Mouse (Mus musculus): ENCODE measurements around the gene Gdf11. TPM values are rescaled to one million over a fixed set of nuclear protein-coding genes. Genes with fewer than 3 reads are reported as not detected.

Gdf11 gene
- polyA plus RNA-seq, 1 experiment from 2014 or later: 0.23 TPM

DNA sequence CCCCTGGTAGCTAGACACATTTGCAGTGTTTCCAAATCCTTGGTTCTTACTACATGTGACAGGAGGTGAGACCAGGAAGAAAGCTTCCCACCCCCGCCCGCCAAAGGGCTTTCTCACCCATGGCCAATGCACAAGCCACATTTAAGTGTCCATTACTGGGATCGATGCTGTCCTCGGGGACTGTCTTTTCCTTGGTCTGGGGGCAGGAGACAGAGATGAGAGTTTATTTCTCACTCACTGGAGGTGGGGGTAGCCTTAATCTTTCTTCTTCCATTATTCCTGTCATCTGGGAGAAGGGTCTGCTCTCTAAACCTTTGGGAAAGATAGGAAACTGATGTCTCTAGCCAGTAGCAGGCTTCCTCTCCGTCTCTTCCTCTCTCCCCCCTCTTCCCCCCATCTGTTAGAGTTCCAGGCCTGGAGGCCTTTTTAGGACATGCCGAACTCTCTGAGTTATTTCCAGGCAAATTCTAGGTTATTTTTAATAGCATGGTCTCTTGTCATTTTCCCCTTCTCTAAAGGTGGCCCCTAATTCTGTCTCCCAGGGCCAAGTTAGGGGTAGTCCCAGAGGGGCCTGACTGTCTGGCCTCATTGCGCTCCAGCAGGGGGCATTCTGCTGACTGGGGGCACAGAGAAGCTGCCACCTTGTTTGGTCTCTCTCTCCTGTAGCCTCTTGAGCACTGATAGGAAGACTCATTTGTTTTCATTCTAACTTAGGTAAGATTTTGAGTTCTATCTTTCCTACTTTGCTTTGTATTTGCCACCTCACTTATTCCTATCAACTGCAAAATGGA, 43.7 kb upstream of the Gdf11 start:
- 61% methylated on average over 7 of the region's 7 CpGs for WGBS (ENCODE audit: insufficient replicate concordance)
- DNase-seq (no peak), ATAC-seq (no peak)
- H3K36me3 ChIP-seq (replicated peaks; ENCODE audit: insufficient read depth, low read length): no peaks in the 10 kb centered on the region
- H3K4me1 ChIP-seq (ENCODE audit: insufficient read depth): 0 out of 2 replicates have a peak, but pooled peaks cover 4% of the 10 kb centered on the region
- no peak overlapping the region for H3K27ac ChIP-seq (ENCODE audit: low read depth)
- H3K4me3 ChIP-seq (ENCODE audit: low read depth, low read length): no peak overlapping the region
- H3K27me3 ChIP-seq (ENCODE audit: insufficient read depth, low read length): peaks cover 50% of the 10 kb centered on the region
- no peak overlapping the region for H3K4me2 ChIP-seq (ENCODE audit: low read depth, low read length)
- H3K9me3 ChIP-seq (ENCODE audit: low read length): no peaks in the 10 kb centered on the region
- TF ChIP-seq EP300 (IDR thresholded peaks at IDR 0.05; ENCODE audit: low read depth): no peak
- no peak for TF ChIP-seq CTCF (IDR thresholded peaks at IDR 0.05; ENCODE audit: low read depth)
- no peak overlapping the region for H3K9ac ChIP-seq (replicated peaks)

DNA sequence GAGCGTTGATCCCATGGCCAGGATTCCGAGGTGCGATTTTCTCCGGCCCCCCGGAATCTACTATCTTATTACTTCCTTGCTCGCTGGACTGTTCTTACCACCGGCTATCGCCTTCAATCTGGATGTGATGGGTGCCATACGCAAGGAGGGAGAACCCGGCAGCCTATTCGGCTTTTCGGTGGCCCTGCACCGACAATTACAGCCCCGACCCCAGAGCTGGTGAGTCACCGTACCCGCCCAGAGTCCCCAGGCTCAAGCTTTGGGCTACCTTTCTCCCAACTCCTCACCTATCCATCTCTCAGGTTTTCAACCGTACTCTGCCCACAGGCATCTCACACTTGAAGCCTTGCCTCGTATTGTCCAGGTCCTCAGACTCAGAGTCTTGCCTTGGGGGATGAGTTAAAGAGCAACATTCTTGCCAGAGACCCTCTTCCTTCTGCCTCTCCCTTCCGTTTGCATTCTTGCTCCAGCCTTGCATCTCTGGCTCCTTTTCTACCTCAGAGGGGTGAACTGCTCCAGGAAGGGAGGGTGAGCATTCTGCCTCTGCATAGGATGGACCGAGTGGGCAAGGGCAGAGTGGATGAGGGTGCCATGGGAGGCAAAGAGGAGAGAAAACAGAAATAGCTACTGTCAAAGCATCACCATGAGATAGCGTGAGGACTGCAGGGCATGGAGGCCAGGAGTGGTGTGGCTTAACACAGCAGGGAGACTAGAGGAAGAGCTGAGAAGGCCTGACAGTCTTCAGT, 42.6 kb upstream of the Gdf11 start:
- DNase-seq: no peak
- Histone ChIP-seq H3K36me3 (replicated peaks; ENCODE audit: insufficient read depth, low read length) (no peaks in the 10 kb centered on the region), H3K9ac (replicated peaks) (0 out of 2 replicates have a peak overlapping the region, but pooled peaks have one; percentile 11), H3K9me3 (ENCODE audit: low read length) (no peaks in the 10 kb centered on the region), H3K4me3 (ENCODE audit: low read depth, low read length) (peak overlapping the region; percentile 37), H3K4me2 (ENCODE audit: low read depth, low read length) (peak overlapping the region; percentile 60), H3K4me1 (ENCODE audit: insufficient read depth) (0 out of 2 replicates have a peak, but pooled peaks cover 4% of the 10 kb centered on the region), H3K27ac (ENCODE audit: low read depth) (no peak overlapping the region), H3K27me3 (ENCODE audit: insufficient read depth, low read length) (peaks cover 55% of the 10 kb centered on the region)
- 5% methylated on average over 21 of the region's 21 CpGs for WGBS (ENCODE audit: insufficient replicate concordance)
- no peak for ATAC-seq
- no peak for TF ChIP-seq CTCF (IDR thresholded peaks at IDR 0.05; ENCODE audit: low read depth)
- TF ChIP-seq EP300 (IDR thresholded peaks at IDR 0.05; ENCODE audit: low read depth): no peak

DNA sequence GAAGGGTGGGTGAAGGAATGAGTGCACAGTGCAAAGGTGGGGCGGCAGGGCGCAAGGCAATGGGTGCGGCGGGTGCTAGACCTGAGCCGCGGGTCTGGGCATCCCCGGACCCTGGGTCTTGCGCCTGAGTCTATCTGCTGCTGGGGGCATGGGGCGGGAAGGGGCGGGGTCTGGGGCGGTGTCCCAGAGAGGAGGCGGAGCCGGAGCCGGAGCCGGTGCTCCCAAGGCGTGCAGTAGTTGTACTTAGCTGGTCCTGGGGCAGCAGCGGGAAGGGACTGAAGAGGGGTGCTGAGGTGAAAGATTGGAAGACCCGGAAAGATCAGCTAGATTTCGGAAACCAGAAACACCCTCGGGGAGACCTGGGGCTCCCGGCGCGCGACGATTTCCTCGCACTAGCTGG, 42.1 kb upstream of the Gdf11 start, which contains the start of gene Itga7:
Gene Itga7, plus strand, starts transcription at position 245 of the 400 bp plus-strand sequence.
- no peaks in the 10 kb centered on the region for H3K36me3 ChIP-seq (replicated peaks; ENCODE audit: insufficient read depth, low read length)
- H3K4me2 ChIP-seq (ENCODE audit: low read depth, low read length): peak within 1 kb of the TSS; percentile 60
- peaks cover 58% of the 10 kb centered on the region for H3K27me3 ChIP-seq (ENCODE audit: insufficient read depth, low read length)
- H3K9ac ChIP-seq (replicated peaks): 0 out of 2 replicates have a peak within 1 kb of the TSS, but pooled peaks have one; percentile 11
- H3K27ac ChIP-seq (ENCODE audit: low read depth): no peak within 1 kb of the TSS
- TF ChIP-seq CTCF (IDR thresholded peaks at IDR 0.05; ENCODE audit: low read depth) (no peak), EP300 (IDR thresholded peaks at IDR 0.05; ENCODE audit: low read depth) (no peak)
- no peaks in the 10 kb centered on the region for H3K9me3 ChIP-seq (ENCODE audit: low read length)
- WGBS (ENCODE audit: insufficient replicate concordance): under 1% methylated on average over 26 of the region's 26 CpGs
- H3K4me3 ChIP-seq (ENCODE audit: low read depth, low read length): peak within 1 kb of the TSS; percentile 37
- 0 out of 2 replicates have a peak, but pooled peaks cover 4% of the 10 kb centered on the region for H3K4me1 ChIP-seq (ENCODE audit: insufficient read depth)
- ATAC-seq: no peak
- DNase-seq: peak; percentile 52

DNA sequence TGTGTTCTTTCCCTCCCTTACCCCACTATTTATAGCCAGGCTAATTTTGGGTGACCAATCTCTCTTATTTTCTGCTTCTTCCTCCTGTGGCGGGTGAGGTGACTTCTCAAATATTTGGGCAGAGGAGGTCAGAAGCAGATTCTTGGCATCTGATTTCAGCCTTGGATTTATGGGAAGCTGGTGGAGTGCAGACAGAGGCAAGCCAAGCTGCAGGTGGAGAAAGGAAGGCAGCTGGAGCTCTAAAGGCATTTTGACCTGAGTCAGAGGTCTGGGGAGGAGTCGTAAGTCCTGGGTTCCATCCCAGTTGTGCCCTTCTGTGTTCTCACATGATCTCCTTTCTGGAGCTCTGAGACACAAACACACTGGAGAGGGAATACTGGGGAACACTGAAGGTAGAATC, 39.9 kb upstream of the Gdf11 start:
- Histone ChIP-seq H3K9me3 (ENCODE audit: low read length) (no peaks in the 10 kb centered on the region), H3K4me1 (ENCODE audit: insufficient read depth) (0 out of 2 replicates have a peak, but pooled peaks cover 4% of the 10 kb centered on the region), H3K27ac (ENCODE audit: low read depth) (no peak overlapping the region), H3K9ac (replicated peaks) (no peak overlapping the region), H3K4me3 (ENCODE audit: low read depth, low read length) (no peak overlapping the region), H3K36me3 (replicated peaks; ENCODE audit: insufficient read depth, low read length) (no peaks in the 10 kb centered on the region), H3K4me2 (ENCODE audit: low read depth, low read length) (no peak overlapping the region), H3K27me3 (ENCODE audit: insufficient read depth, low read length) (peaks cover 53% of the 10 kb centered on the region)
- WGBS (ENCODE audit: insufficient replicate concordance): 39% methylated on average over 2 of the region's 2 CpGs
- ATAC-seq (no peak), DNase-seq (no peak)
- TF ChIP-seq CTCF (IDR thresholded peaks at IDR 0.05; ENCODE audit: low read depth) (no peak), EP300 (IDR thresholded peaks at IDR 0.05; ENCODE audit: low read depth) (no peak)

DNA sequence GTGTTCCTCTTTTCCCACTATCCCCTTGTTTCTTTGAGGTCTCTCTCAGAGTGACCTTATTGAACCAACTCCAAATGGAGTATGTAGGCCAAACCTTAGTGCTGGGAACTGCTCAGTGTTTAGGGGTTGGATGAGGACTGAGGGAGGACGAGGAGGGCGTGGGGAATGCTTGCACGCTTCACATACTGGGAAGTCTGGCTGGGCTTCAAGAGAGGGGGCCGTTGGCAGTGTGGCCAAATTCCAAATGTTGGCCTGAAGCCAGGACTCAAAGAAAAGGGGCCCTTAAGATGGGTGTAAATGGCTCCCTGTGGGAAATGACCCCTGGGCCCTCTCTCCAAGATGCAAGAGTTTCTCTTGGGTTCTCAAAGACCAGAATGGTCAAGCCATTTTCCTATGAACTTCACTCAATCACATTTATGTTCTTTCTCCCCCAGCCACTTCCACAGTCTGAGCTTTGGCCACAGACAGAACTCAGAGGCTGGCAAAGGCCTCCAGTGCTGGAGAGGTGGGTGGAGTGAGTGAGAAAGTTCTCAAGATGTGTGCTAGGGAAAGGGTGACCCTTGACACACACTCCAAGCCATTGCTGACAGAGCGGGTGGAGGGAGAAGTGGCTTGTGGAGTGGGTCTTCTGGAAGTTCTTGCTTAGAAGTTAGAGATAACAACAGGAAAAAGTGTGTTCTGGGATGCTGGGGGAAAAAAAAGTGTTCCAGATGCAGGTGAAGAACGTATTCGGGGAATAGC, 38.3 kb upstream of the Gdf11 start:
- WGBS (ENCODE audit: insufficient replicate concordance): 63% methylated on average over 7 of the region's 7 CpGs
- TF ChIP-seq EP300 (IDR thresholded peaks at IDR 0.05; ENCODE audit: low read depth) (no peak), CTCF (IDR thresholded peaks at IDR 0.05; ENCODE audit: low read depth) (no peak)
- H3K27ac ChIP-seq (ENCODE audit: low read depth): no peak overlapping the region
- no peak overlapping the region for H3K9ac ChIP-seq (replicated peaks)
- peaks cover 45% of the 10 kb centered on the region for H3K27me3 ChIP-seq (ENCODE audit: insufficient read depth, low read length)
- no peaks in the 10 kb centered on the region for H3K36me3 ChIP-seq (replicated peaks; ENCODE audit: insufficient read depth, low read length)
- no peak overlapping the region for H3K4me3 ChIP-seq (ENCODE audit: low read depth, low read length)
- DNase-seq (no peak), ATAC-seq (no peak)
- H3K9me3 ChIP-seq (ENCODE audit: low read length): no peaks in the 10 kb centered on the region
- 0 out of 2 replicates have a peak, but pooled peaks cover 4% of the 10 kb centered on the region for H3K4me1 ChIP-seq (ENCODE audit: insufficient read depth)
- H3K4me2 ChIP-seq (ENCODE audit: low read depth, low read length): no peak overlapping the region
